ENCODE assay signal across 17 mouse cellular contexts in the genomic region with DNA sequence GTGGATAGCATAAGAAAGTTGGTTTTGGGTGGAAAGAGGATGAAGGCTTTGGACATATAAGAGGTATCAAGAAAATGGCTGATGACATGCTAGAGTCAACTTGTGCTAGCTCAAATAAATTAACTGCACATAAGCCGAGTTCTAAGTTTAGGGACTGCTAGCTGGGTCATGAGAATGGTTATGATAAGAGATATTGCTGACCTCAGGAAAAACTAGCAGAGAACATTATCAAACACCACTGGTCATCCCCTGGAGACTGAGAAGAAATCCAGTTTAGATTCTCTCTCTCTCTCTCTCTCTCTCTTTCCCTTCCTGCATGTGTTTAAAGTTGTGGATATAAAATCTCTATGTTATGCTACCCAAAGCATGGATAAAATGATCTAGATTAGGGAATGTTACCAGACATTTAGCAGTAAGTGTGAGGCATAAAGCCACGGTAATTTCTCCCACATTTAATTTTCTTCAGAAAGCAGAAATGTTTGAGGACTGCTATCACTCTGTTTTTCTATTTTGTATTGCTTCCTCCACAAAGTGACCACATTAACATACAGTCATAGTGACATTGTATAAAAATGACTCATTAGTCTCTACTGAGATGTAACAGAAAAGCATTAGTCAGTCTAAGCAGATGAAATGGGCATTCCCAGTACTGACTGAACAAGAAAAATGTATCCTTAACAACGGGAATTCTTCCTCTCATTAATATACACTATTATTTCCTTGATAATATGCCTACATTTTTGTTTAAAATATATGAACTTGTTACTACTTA.
"Had no signal": no experiment of that assay in that cellular context is flagged by ENCODE, and none has a peak within 500 bp of the region (broad histone marks: within the 10 kb centered on the region; RNA-seq: fewer than 3 reads in every experiment).

No protein-coding gene starts in this region.

- H3K4me1 ChIP-seq: neural tube, embryonic 12.5 days; stomach, embryonic 15.5 days had no signal

- H3K4me3 ChIP-seq: neural tube, embryonic 12.5 days; neural tube, embryonic 13.5 days; neural tube, embryonic 15.5 days; stomach, embryonic 15.5 days had no signal

- H3K4me2 ChIP-seq: neural tube, embryonic 12.5 days; neural tube, embryonic 13.5 days; neural tube, embryonic 15.5 days; stomach, embryonic 15.5 days had no signal

- DNase-seq: retina, postnatal 1 day; right cerebral cortex, adult 18-20 months; right cerebral cortex, postnatal 14 days; right cerebral cortex, postnatal 25 days; right cerebral cortex, postnatal 4 days; spleen, adult 18-20 months; thymus, adult 18-20 months; thymus, adult 2 months; thymus, postnatal 14 days; thymus, postnatal 25 days; thymus, postnatal 36 days; thymus, postnatal 4 days had no signal

- H3K9ac ChIP-seq: neural tube, embryonic 12.5 days; neural tube, embryonic 13.5 days; neural tube, embryonic 15.5 days; stomach, embryonic 15.5 days had no signal

- H3K9me3 ChIP-seq: neural tube, embryonic 12.5 days; neural tube, embryonic 13.5 days; neural tube, embryonic 15.5 days; stomach, embryonic 15.5 days had no signal

- H3K36me3 ChIP-seq: neural tube, embryonic 12.5 days; stomach, embryonic 15.5 days had no signal

- H3K27ac ChIP-seq: neural tube, embryonic 12.5 days; neural tube, embryonic 13.5 days; neural tube, embryonic 15.5 days; stomach, embryonic 15.5 days; stomach, postnatal 0 days had no signal

- H3K27me3 ChIP-seq: neural tube, embryonic 12.5 days; neural tube, embryonic 13.5 days; neural tube, embryonic 15.5 days; stomach, embryonic 15.5 days had no signal
